Mouse (Mus musculus) naive thymus-derived CD4-positive, alpha-beta T cell, adult 2 months (primary cell): Measurements from ENCODE around the gene Mef2d.
A peak's percentile ranks its signal among the peaks of the same experiment; 100 is the strongest.

ENCODE experiments used
- DNase-seq: peaks from one replicate; pipeline ENCODE4 v3.0.0-alpha.2; 2011; ENCODE audit warnings: low read depth

Gene Mef2d

GRCm38 (mm10) chr3:88208226-88208720, 66.1 kb downstream of the Mef2d start:
- DNase-seq, result no peak

GRCm38 (mm10) chr3:88209306-88209705, 67.1 kb downstream of the Mef2d start:
- DNase-seq, result no peak

- DNase-seq, result no peak
Observed at GRCm38 (mm10) chr3:88210121-88210520, 67.9 kb downstream of the Mef2d start.

GRCm38 (mm10) chr3:88210918-88211317, 68.7 kb downstream of the Mef2d start:
- no peak for DNase-seq

GRCm38 (mm10) chr3:88212356-88212755, 70.2 kb downstream of the Mef2d start:
- DNase-seq, result no peak

- DNase-seq, result no peak
Observed at GRCm38 (mm10) chr3:88213019-88213418, 70.8 kb downstream of the Mef2d start.

- DNase-seq, result no peak
Observed at GRCm38 (mm10) chr3:88214197-88214938, 72.2 kb downstream of the Mef2d start.

- peak; percentile 34 for DNase-seq
Observed at GRCm38 (mm10) chr3:88214971-88215552, 72.9 kb downstream of the Mef2d start.

- no peak for DNase-seq
Observed at GRCm38 (mm10) chr3:88215553-88216004, 73.4 kb downstream of the Mef2d start.

- DNase-seq, result no peak
Observed at GRCm38 (mm10) chr3:88216116-88216515, 73.9 kb downstream of the Mef2d start.

GRCm38 (mm10) chr3:88216534-88217326, 74.6 kb downstream of the Mef2d start:
- DNase-seq, result no peak

- no peak for DNase-seq
Observed at GRCm38 (mm10) chr3:88217679-88218078, 75.5 kb downstream of the Mef2d start.

GRCm38 (mm10) chr3:88219940-88220339, 77.8 kb downstream of the Mef2d start:
- no peak for DNase-seq

GRCm38 (mm10) chr3:88220842-88221241, 78.7 kb downstream of the Mef2d start:
- peak; percentile 52 for DNase-seq
